In the genomic region with DNA sequence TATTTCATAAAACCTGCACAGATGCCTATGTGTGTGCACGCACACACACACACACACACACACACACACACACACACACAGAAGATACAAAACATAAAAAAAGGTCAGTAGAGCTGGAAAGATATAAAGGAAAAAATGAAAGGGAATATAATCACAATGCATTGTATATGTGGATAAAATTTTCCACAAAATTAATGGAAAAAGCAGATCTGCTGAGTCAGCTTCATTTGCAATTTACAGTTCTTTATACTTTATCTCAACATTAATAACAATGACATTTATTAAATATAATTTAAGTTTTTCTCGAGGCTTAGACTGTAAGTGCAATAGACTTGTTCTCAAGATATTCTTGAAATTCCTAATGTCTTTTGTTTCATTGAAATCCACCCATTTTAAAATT, we compare ENCODE assay signal across 26 mouse cellular contexts.
"Had no signal": no experiment of that assay in that cellular context is flagged by ENCODE, and none has a peak within 500 bp of the region (broad histone marks: within the 10 kb centered on the region; RNA-seq: fewer than 3 reads in every experiment).

No protein-coding gene starts in this region.

- H3K36me3 ChIP-seq: embryonic facial prominence, embryonic 10.5 days; embryonic facial prominence, embryonic 12.5 days; embryonic facial prominence, embryonic 13.5 days; embryonic facial prominence, embryonic 15.5 days; forebrain, embryonic 10.5 days; forebrain, embryonic 12.5 days; forebrain, embryonic 15.5 days had no signal

- H3K27ac ChIP-seq: embryonic facial prominence, embryonic 10.5 days; embryonic facial prominence, embryonic 12.5 days; embryonic facial prominence, embryonic 13.5 days; embryonic facial prominence, embryonic 15.5 days; forebrain, embryonic 10.5 days; forebrain, embryonic 12.5 days; forebrain, embryonic 13.5 days; forebrain, embryonic 15.5 days; gastrocnemius, adult 2 months; heart, adult 2 months had no signal

- ATAC-seq: forebrain, embryonic 13.5 days; forebrain, embryonic 14.5 days; forebrain, embryonic 15.5 days; forebrain, embryonic 16.5 days; forebrain, postnatal 0 days had no signal

- H3K4me3 ChIP-seq: embryonic facial prominence, embryonic 10.5 days; embryonic facial prominence, embryonic 12.5 days; embryonic facial prominence, embryonic 13.5 days; embryonic facial prominence, embryonic 15.5 days; erythroblast, embryonic 14.5 days; forebrain, embryonic 10.5 days; forebrain, embryonic 12.5 days; forebrain, embryonic 13.5 days; forebrain, embryonic 15.5 days; gastrocnemius, adult 2 months; heart, adult 2 months had no signal

- H3K27me3 ChIP-seq: embryonic facial prominence, embryonic 12.5 days; embryonic facial prominence, embryonic 13.5 days; embryonic facial prominence, embryonic 15.5 days; forebrain, embryonic 12.5 days; forebrain, embryonic 13.5 days; forebrain, embryonic 15.5 days had no signal

- H3K4me1 ChIP-seq: embryonic facial prominence, embryonic 10.5 days; embryonic facial prominence, embryonic 12.5 days; embryonic facial prominence, embryonic 13.5 days; embryonic facial prominence, embryonic 15.5 days; forebrain, embryonic 10.5 days; forebrain, embryonic 12.5 days; forebrain, embryonic 13.5 days; forebrain, embryonic 15.5 days had no signal

- H3K9me3 ChIP-seq: embryonic facial prominence, embryonic 10.5 days; embryonic facial prominence, embryonic 12.5 days; embryonic facial prominence, embryonic 13.5 days; embryonic facial prominence, embryonic 15.5 days; forebrain, embryonic 10.5 days; forebrain, embryonic 12.5 days; forebrain, embryonic 13.5 days; forebrain, embryonic 15.5 days had no signal

- H3K4me2 ChIP-seq: embryonic facial prominence, embryonic 12.5 days; embryonic facial prominence, embryonic 13.5 days; embryonic facial prominence, embryonic 15.5 days; forebrain, embryonic 12.5 days; forebrain, embryonic 13.5 days; forebrain, embryonic 15.5 days had no signal

- H3K9ac ChIP-seq: embryonic facial prominence, embryonic 12.5 days; embryonic facial prominence, embryonic 13.5 days; embryonic facial prominence, embryonic 15.5 days; forebrain, embryonic 12.5 days; forebrain, embryonic 13.5 days; forebrain, embryonic 15.5 days; forebrain, postnatal 0 days had no signal

- DNase-seq: cerebellum, adult 9-11 months; cerebellum, postnatal 10 days; cerebellum, postnatal 14 days; cerebellum, postnatal 25 days; cerebellum, postnatal 36 days; embryo, embryonic 11 days; forebrain, postnatal 0 days; gastrocnemius, adult 2 months; gastrocnemius, postnatal 10 days; gastrocnemius, postnatal 14 days; gastrocnemius, postnatal 25 days; gastrocnemius, postnatal 36 days; heart, adult 11 months; heart, adult 18-20 months; heart, adult 2 months had no signal
